Mouse (Mus musculus) hindbrain, embryonic 13.5 days (tissue): ENCODE results near the gene Gm3045. TPM values are rescaled to one million over a fixed set of nuclear protein-coding genes. Genes with fewer than 3 reads are reported as not detected.

Source experiments
- ATAC-seq: fragments of 200-750 bp; cut with Nextera tagmentation; 2 replicates; pipeline ENCODE4 v1.8.0; 2017; ENCODE audit warnings: moderate TSS enrichment; ENCODE audit not compliant: low FRiP score
- H3K27ac ChIP-seq: fragments of 300-500 bp; sonication (generic); 2 replicates; pipeline ENCODE4 v1.5.1; 2015; ENCODE audit warnings: inconsistent platforms, mild to moderate bottlenecking, moderate library complexity
- H3K27me3 ChIP-seq: fragments of 300-500 bp; sonication (generic); 2 replicates; pipeline ENCODE4 v1.6.1; 2015; ENCODE audit warnings: mild to moderate bottlenecking, inconsistent platforms
- H3K36me3 ChIP-seq: fragments of 300-500 bp; sonication (generic); 2 replicates; pipeline ENCODE4 v1.6.1; 2015; ENCODE audit warnings: mild to moderate bottlenecking, inconsistent platforms
- H3K4me1 ChIP-seq: fragments of 300-500 bp; sonication (generic); replicated peaks from 2 replicates; pipeline ENCODE4 v1.6.1; 2015; ENCODE audit warnings: inconsistent platforms
- H3K4me2 ChIP-seq: fragments of 300-500 bp; sonication (generic); 2 replicates; pipeline ENCODE4 v1.6.1; 2015; ENCODE audit warnings: inconsistent platforms, mild to moderate bottlenecking, moderate library complexity
- H3K4me3 ChIP-seq: fragments of 300-500 bp; sonication (generic); 2 replicates; pipeline ENCODE4 v1.5.1; 2015; ENCODE audit warnings: mild to moderate bottlenecking, inconsistent platforms
- H3K9ac ChIP-seq: fragments of 300-500 bp; sonication (generic); 2 replicates; pipeline ENCODE4 v1.6.1; 2015; ENCODE audit warnings: mild to moderate bottlenecking, inconsistent platforms
- H3K9me3 ChIP-seq: fragments of 300-500 bp; sonication (generic); 2 replicates; pipeline ENCODE4 v1.6.1; 2016; ENCODE audit warnings: inconsistent platforms
- WGBS: fragments of 180-500 bp; shearing (Covaris S2); methylation state at CpG from one replicate; pipeline ENCODE4 v1.1.7; 2015; 5-methylcytosine and 5-hydroxymethylcytosine counted together
- polyA plus RNA-seq: library from polyadenylated mRNA; unstranded; fragments of >200 nt; fragmentation: Nextera tagmentation; extraction: Ambion mirVana; gene quantifications from 2 replicates; pipeline ENCODE4 v1.2.1, GENCODE M21; 2015

Gene Gm3045
- polyA plus RNA-seq, 1 experiment from 2014 or later: not detected

GRCm38 (mm10) chr13:56472661-56473060 lies 46.3 kb downstream of the Gm3045 start:
- Histone ChIP-seq H3K36me3 (no peaks in the 10 kb centered on the region), H3K9ac (no peak overlapping the region), H3K27ac (no peak overlapping the region), H3K9me3 (no peaks in the 10 kb centered on the region), H3K4me3 (no peak overlapping the region), H3K4me1 (peaks cover 11% of the 10 kb centered on the region; the same call in 1 of the 2 replicates), H3K27me3 (0 out of 2 replicates have a peak, but pooled peaks cover 3% of the 10 kb centered on the region), H3K4me2 (no peak overlapping the region)
- no peak for ATAC-seq
- WGBS: 95% methylated on average over 9 of the region's 9 CpGs

DNA sequence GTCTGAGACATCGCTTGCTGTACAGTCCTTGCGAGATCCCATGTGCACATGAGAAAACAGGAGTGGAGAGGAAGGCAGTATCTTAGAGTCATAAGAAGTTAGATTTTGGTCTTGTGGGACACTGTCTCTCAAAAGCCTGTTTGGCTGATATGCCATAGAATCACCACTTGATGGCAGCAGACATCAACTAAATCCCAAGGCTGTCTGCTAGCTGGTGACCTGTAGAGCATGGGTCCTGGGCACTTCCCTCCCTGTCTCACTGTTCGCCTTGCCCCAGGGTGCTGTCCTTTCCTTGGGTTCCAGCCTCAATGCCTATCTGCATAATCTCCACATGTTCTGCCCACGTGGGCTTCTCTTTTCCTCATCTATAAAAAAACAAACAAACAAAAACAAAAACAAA lies 49.0 kb downstream of the Gm3045 start:
- Histone ChIP-seq H3K4me1 (peaks cover 11% of the 10 kb centered on the region; the same call in 1 of the 2 replicates), H3K9me3 (no peaks in the 10 kb centered on the region), H3K9ac (no peak overlapping the region), H3K4me2 (no peak overlapping the region), H3K36me3 (no peaks in the 10 kb centered on the region), H3K27me3 (0 out of 2 replicates have a peak, but pooled peaks cover 3% of the 10 kb centered on the region), H3K27ac (no peak overlapping the region), H3K4me3 (no peak overlapping the region)
- 29% methylated on average over 4 of the region's 4 CpGs for WGBS
- ATAC-seq: peak; percentile 69

DNA sequence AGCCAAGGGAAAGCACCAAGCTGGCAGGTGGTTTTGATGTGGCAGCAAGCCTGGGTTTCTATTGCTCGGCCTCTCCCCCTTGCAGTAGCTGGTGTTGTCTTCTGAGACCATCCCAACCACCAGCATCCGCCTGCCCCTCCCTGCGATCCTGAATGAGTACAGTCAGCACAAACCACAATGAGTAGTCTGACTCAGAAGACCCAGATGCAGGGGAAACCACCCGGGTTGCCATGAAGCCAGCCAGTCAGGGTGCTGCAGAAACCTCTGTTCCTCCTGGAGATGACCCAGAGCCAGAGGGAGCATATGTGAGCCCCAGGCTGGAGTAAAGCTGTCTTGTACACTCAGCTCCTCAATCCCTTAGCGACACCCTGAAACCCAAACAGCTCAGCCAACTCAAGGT lies 50.4 kb downstream of the Gm3045 start:
- H3K4me3 ChIP-seq: no peak overlapping the region
- H3K27ac ChIP-seq: no peak overlapping the region
- ATAC-seq: no peak
- no peaks in the 10 kb centered on the region for H3K36me3 ChIP-seq
- H3K4me1 ChIP-seq: 0 out of 2 replicates have a peak, but pooled peaks cover 7% of the 10 kb centered on the region
- 0 out of 2 replicates have a peak, but pooled peaks cover 3% of the 10 kb centered on the region for H3K27me3 ChIP-seq
- H3K9ac ChIP-seq: no peak overlapping the region
- no peaks in the 10 kb centered on the region for H3K9me3 ChIP-seq
- no peak overlapping the region for H3K4me2 ChIP-seq
- WGBS: 77% methylated on average over 5 of the region's 5 CpGs

- H3K9ac ChIP-seq: no peak overlapping the region
- no peak overlapping the region for H3K4me3 ChIP-seq
- no peaks in the 10 kb centered on the region for H3K9me3 ChIP-seq
- no peaks in the 10 kb centered on the region for H3K36me3 ChIP-seq
- H3K4me1 ChIP-seq: 0 out of 2 replicates have a peak, but pooled peaks cover 7% of the 10 kb centered on the region
- no peak for ATAC-seq
- no peak overlapping the region for H3K27ac ChIP-seq
- 56% methylated on average over 6 of the region's 6 CpGs for WGBS
- H3K27me3 ChIP-seq: 0 out of 2 replicates have a peak, but pooled peaks cover 3% of the 10 kb centered on the region
- no peak overlapping the region for H3K4me2 ChIP-seq
Observed at GRCm38 (mm10) chr13:56477271-56477670, 50.9 kb downstream of the Gm3045 start.

DNA sequence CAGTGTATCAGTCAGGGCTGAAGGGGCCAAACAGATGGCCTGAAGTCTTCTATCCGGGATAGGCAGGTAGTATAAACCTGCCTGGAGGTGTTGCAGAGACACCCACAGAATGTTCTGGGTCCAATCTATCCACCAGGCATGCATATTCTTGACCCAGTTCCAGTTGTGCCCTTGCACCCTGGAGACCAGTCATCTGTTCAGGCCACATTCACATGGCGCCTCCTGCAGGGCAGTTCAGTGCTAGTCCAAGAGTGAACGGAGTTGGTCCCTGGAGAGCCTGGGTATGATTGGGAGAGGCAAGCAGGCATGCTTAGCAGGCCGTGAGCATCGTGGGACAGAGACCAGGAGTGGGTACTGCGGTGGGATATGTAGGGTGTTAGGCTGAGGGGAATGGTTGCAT lies 51.6 kb downstream of the Gm3045 start:
- H3K9me3 ChIP-seq: no peaks in the 10 kb centered on the region
- H3K27me3 ChIP-seq: 0 out of 2 replicates have a peak, but pooled peaks cover 3% of the 10 kb centered on the region
- no peak overlapping the region for H3K4me2 ChIP-seq
- no peak overlapping the region for H3K9ac ChIP-seq
- 78% methylated on average over 6 of the region's 6 CpGs for WGBS
- no peak overlapping the region for H3K4me3 ChIP-seq
- ATAC-seq: no peak
- no peak overlapping the region for H3K27ac ChIP-seq
- 0 out of 2 replicates have a peak, but pooled peaks cover 7% of the 10 kb centered on the region for H3K4me1 ChIP-seq
- H3K36me3 ChIP-seq: no peaks in the 10 kb centered on the region

DNA sequence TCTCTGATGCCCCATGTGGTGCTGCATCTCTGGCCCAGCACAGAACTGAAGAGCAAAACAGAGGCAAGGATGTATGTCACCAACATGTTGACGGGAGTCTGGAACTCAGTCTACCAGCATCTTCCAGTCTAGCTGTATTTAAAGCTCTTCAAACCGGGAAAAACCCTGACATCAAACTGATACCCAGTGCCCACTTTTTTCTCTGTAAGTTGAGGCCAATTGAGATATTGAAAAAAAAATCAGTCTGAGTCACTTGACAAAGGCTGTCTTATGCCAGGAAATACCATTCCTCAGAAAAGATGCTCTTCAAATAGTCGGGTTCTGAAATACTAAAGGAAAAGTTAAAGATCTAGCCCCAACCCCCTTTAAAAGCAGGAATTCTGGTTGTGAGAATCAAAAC lies 55.8 kb downstream of the Gm3045 start, which contains the start of gene Il9:
TSS of gene Il9 (minus strand) at position 101 of the 400 bp plus-strand sequence.
- Histone ChIP-seq H3K27me3 (no peaks in the 10 kb centered on the region), H3K9me3 (no peaks in the 10 kb centered on the region), H3K4me1 (0 out of 2 replicates have a peak, but pooled peaks cover 2% of the 10 kb centered on the region), H3K9ac (no peak within 1 kb of the TSS), H3K27ac (no peak within 1 kb of the TSS), H3K4me3 (no peak within 1 kb of the TSS), H3K36me3 (no peaks in the 10 kb centered on the region), H3K4me2 (no peak within 1 kb of the TSS)
- WGBS: 88% methylated on average over 3 of the region's 3 CpGs
- no peak for ATAC-seq

Other genes with a start within 250 kb of the Gm3045 start
- 1.1 and 1.5 TPM in 2 replicates for gene Tifab, start 247.7 kb upstream of the Gm3045 start, polyA plus RNA-seq
- gene Neurog1, start 174.4 kb upstream of the Gm3045 start, polyA plus RNA-seq: 5.9 and 9.8 TPM in 2 replicates
- 4.9 and 8.2 TPM in 2 replicates for gene Cxcl14, start 130.0 kb upstream of the Gm3045 start, polyA plus RNA-seq
- gene Slc25a48, start 11.8 kb downstream of the Gm3045 start, polyA plus RNA-seq: not detected in 2 replicates
- not detected in 2 replicates for gene Il9, start 55.7 kb downstream of the Gm3045 start, polyA plus RNA-seq
- 2.8 and 3.5 TPM in 2 replicates for gene Fbxl21, start 95.9 kb downstream of the Gm3045 start, polyA plus RNA-seq
- gene Lect2, start 121.9 kb downstream of the Gm3045 start, polyA plus RNA-seq: not detected in 2 replicates
- 11.3 and 14.6 TPM in 2 replicates for gene Tgfbi, start 182.9 kb downstream of the Gm3045 start, polyA plus RNA-seq